Mouse (Mus musculus): ENCODE results near the gene Sat2. TPM values are rescaled to one million over a fixed set of nuclear protein-coding genes. Genes with fewer than 3 reads are reported as not detected.

The Sat2 gene
- 1.4 and 2.4 TPM in 2 replicates for polyA plus RNA-seq (2011; ENCODE audit: insufficient read depth, insufficient read length, low replicate concordance, missing spikeins)

GRCm38 (mm10) chr11:69621571-69622268 is at the start of gene Sat2:
Gene Sat2 (plus strand): TSS chr11:69622024.
- Histone ChIP-seq H3K4me1 (ENCODE audit: control insufficient read depth, insufficient read depth, low read length) (no peaks in the 10 kb centered on the region), H3K27ac (ENCODE audit: control insufficient read depth, insufficient read depth, low read depth, low read length, poor library complexity) (no peak within 1 kb of the TSS), H3K4me3 (replicated peaks; ENCODE audit: control insufficient read depth, low read depth, low read length) (peak within 1 kb of the TSS; percentile 24)
- TF ChIP-seq POLR2A (IDR thresholded peaks at IDR 0.05; ENCODE audit: borderline replicate concordance, control insufficient read depth, low read depth, low read length) = no peak
- no peak for TF ChIP-seq CTCF (IDR thresholded peaks at IDR 0.05; ENCODE audit: control insufficient read depth, insufficient read depth, low read length)
- WGBS = 12% methylated on average over 20 of the region's 20 CpGs

- no peak overlapping the region for H3K27ac ChIP-seq (ENCODE audit: control insufficient read depth, insufficient read depth, low read depth, low read length, poor library complexity)
- peaks cover 1% of the 10 kb centered on the region for H3K4me1 ChIP-seq (ENCODE audit: control insufficient read depth, insufficient read depth, low read length)
- no peak overlapping the region for H3K4me3 ChIP-seq (replicated peaks; ENCODE audit: control insufficient read depth, low read depth, low read length)
- TF ChIP-seq POLR2A (IDR thresholded peaks at IDR 0.05; ENCODE audit: borderline replicate concordance, control insufficient read depth, low read depth, low read length) = no peak
- TF ChIP-seq CTCF (IDR thresholded peaks at IDR 0.05; ENCODE audit: control insufficient read depth, insufficient read depth, low read length) = peak; percentile 42
- WGBS = 58% methylated on average over 3 of the region's 3 CpGs
Measured at GRCm38 (mm10) chr11:69575220-69575619, 46.6 kb upstream of the Sat2 start.

GRCm38 (mm10) chr11:69576307-69576706 is 45.5 kb upstream of the Sat2 start:
- no peak overlapping the region for H3K27ac ChIP-seq (ENCODE audit: control insufficient read depth, insufficient read depth, low read depth, low read length, poor library complexity)
- H3K4me3 ChIP-seq (replicated peaks; ENCODE audit: control insufficient read depth, low read depth, low read length) = no peak overlapping the region
- no peak for TF ChIP-seq CTCF (IDR thresholded peaks at IDR 0.05; ENCODE audit: control insufficient read depth, insufficient read depth, low read length)
- TF ChIP-seq POLR2A (IDR thresholded peaks at IDR 0.05; ENCODE audit: borderline replicate concordance, control insufficient read depth, low read depth, low read length) = no peak
- 53% methylated on average over 5 of the region's 5 CpGs for WGBS
- H3K4me1 ChIP-seq (ENCODE audit: control insufficient read depth, insufficient read depth, low read length) = peaks cover 1% of the 10 kb centered on the region

GRCm38 (mm10) chr11:69578301-69578700 is 43.5 kb upstream of the Sat2 start:
- peaks cover 1% of the 10 kb centered on the region for H3K4me1 ChIP-seq (ENCODE audit: control insufficient read depth, insufficient read depth, low read length)
- WGBS = 9% methylated on average over 15 of the region's 15 CpGs
- H3K4me3 ChIP-seq (replicated peaks; ENCODE audit: control insufficient read depth, low read depth, low read length) = peak overlapping the region; percentile 93
- H3K27ac ChIP-seq (ENCODE audit: control insufficient read depth, insufficient read depth, low read depth, low read length, poor library complexity) = no peak overlapping the region
- TF ChIP-seq POLR2A (IDR thresholded peaks at IDR 0.05; ENCODE audit: borderline replicate concordance, control insufficient read depth, low read depth, low read length) (no peak), CTCF (IDR thresholded peaks at IDR 0.05; ENCODE audit: control insufficient read depth, insufficient read depth, low read length) (no peak)

GRCm38 (mm10) chr11:69579128-69580017 is 42.5 kb upstream of the Sat2 start:
- peak overlapping the region; percentile 67 for H3K27ac ChIP-seq (ENCODE audit: control insufficient read depth, insufficient read depth, low read depth, low read length, poor library complexity)
- peaks cover 1% of the 10 kb centered on the region for H3K4me1 ChIP-seq (ENCODE audit: control insufficient read depth, insufficient read depth, low read length)
- H3K4me3 ChIP-seq (replicated peaks; ENCODE audit: control insufficient read depth, low read depth, low read length) = peak overlapping the region; percentile 93
- WGBS = under 1% methylated on average over 39 of the region's 39 CpGs
- TF ChIP-seq CTCF (IDR thresholded peaks at IDR 0.05; ENCODE audit: control insufficient read depth, insufficient read depth, low read length) = peak; percentile 97
- TF ChIP-seq POLR2A (IDR thresholded peaks at IDR 0.05; ENCODE audit: borderline replicate concordance, control insufficient read depth, low read depth, low read length) = peak; percentile 70; the same call in 1 of the 2 replicates

- Histone ChIP-seq H3K27ac (ENCODE audit: control insufficient read depth, insufficient read depth, low read depth, low read length, poor library complexity) (peak within 1 kb of the TSS; percentile 92), H3K4me1 (ENCODE audit: control insufficient read depth, insufficient read depth, low read length) (peaks cover 4% of the 10 kb centered on the region), H3K4me3 (replicated peaks; ENCODE audit: control insufficient read depth, low read depth, low read length) (peak within 1 kb of the TSS; percentile 93)
- TF ChIP-seq CTCF (IDR thresholded peaks at IDR 0.05; ENCODE audit: control insufficient read depth, insufficient read depth, low read length) (no peak), POLR2A (IDR thresholded peaks at IDR 0.05; ENCODE audit: borderline replicate concordance, control insufficient read depth, low read depth, low read length) (no peak)
- WGBS = 0% methylated on average over 13 of the region's 13 CpGs
Measured at GRCm38 (mm10) chr11:69580091-69580514, 41.7 kb upstream of the Sat2 start, which contains the start of the genes Wrap53 and Trp53. Gene Wrap53 (minus strand): TSS chr11:69580255. Gene Trp53 (plus strand): TSS chr11:69580359.

- TF ChIP-seq CTCF (IDR thresholded peaks at IDR 0.05; ENCODE audit: control insufficient read depth, insufficient read depth, low read length) = no peak
- 0 out of 2 replicates have a peak, but pooled peaks have one; percentile 21 for TF ChIP-seq POLR2A (IDR thresholded peaks at IDR 0.05; ENCODE audit: borderline replicate concordance, control insufficient read depth, low read depth, low read length)
- peak overlapping the region; percentile 90 for H3K4me3 ChIP-seq (replicated peaks; ENCODE audit: control insufficient read depth, low read depth, low read length)
- peak overlapping the region; percentile 92 for H3K27ac ChIP-seq (ENCODE audit: control insufficient read depth, insufficient read depth, low read depth, low read length, poor library complexity)
- WGBS = under 1% methylated on average over 25 of the region's 25 CpGs
- H3K4me1 ChIP-seq (ENCODE audit: control insufficient read depth, insufficient read depth, low read length) = peaks cover 4% of the 10 kb centered on the region
Measured at GRCm38 (mm10) chr11:69580572-69581146, 41.2 kb upstream of the Sat2 start.

Measured in bone marrow, adult 2 months (tissue).